Mouse (Mus musculus) bone marrow macrophage, adult 2 months (primary cell): ENCODE results near the gene Fn1.

ENCODE experiments used
- CTCF ChIP-seq: IDR thresholded peaks from 2 replicates; pipeline ENCODE4 v1.5.1; 2012; ENCODE audit warnings: low read depth, mild to moderate bottlenecking, low read length, moderate library complexity
- POLR2A ChIP-seq: IDR thresholded peaks from 2 replicates; pipeline ENCODE4 v1.6.1; 2012; ENCODE audit warnings: mild to moderate bottlenecking, low read depth, low read length, borderline replicate concordance

- TF ChIP-seq CTCF (no peak), POLR2A (no peak)
Observed at GRCm38 (mm10) chr1:71612256-71612655, 40.7 kb downstream of the Fn1 start.
